Mouse (Mus musculus): ENCODE results near the gene A930017K11Rik. TPM values are rescaled to one million over a fixed set of nuclear protein-coding genes. Genes with fewer than 3 reads are reported as not detected.

The A930017K11Rik gene
- polyA plus RNA-seq, 1 experiment from 2014 or later: 0.05 TPM

GRCm38 (mm10) chr17:25946349-25946748 is 6.0 kb downstream of the A930017K11Rik start:
- H3K4me3 ChIP-seq: no peak overlapping the region
- H3K36me3 ChIP-seq: no peaks in the 10 kb centered on the region
- peaks cover 10% of the 10 kb centered on the region for H3K4me1 ChIP-seq (replicated peaks)
- no peak overlapping the region for H3K4me2 ChIP-seq
- H3K9me3 ChIP-seq (replicated peaks): no peaks in the 10 kb centered on the region
- ATAC-seq (replicated peaks; ENCODE audit: insufficient number of reproducible peaks, insufficient read depth, low FRiP score, low read depth): no peak
- no peak overlapping the region for H3K9ac ChIP-seq
- 66% methylated on average over 7 of the region's 7 CpGs for WGBS
- H3K27ac ChIP-seq: no peak overlapping the region
- H3K27me3 ChIP-seq: peaks cover 20% of the 10 kb centered on the region

- peaks cover 13% of the 10 kb centered on the region for H3K27me3 ChIP-seq
- H3K9ac ChIP-seq: no peak overlapping the region
- H3K9me3 ChIP-seq (replicated peaks): no peaks in the 10 kb centered on the region
- H3K4me1 ChIP-seq (replicated peaks): peaks cover 12% of the 10 kb centered on the region
- WGBS: 68% methylated on average over 9 of the region's 9 CpGs
- H3K36me3 ChIP-seq: no peaks in the 10 kb centered on the region
- no peak overlapping the region for H3K4me3 ChIP-seq
- ATAC-seq (replicated peaks; ENCODE audit: insufficient number of reproducible peaks, insufficient read depth, low FRiP score, low read depth): no peak
- no peak overlapping the region for H3K4me2 ChIP-seq
- H3K27ac ChIP-seq: no peak overlapping the region
Observed at GRCm38 (mm10) chr17:25945517-25946155, 6.7 kb downstream of the A930017K11Rik start.

GRCm38 (mm10) chr17:25944366-25945163 is 7.8 kb downstream of the A930017K11Rik start, which contains the start of the genes Pigq and Nhlrc4:
Pigq (minus strand) TSS chr17:25944936.
Nhlrc4 (minus strand) TSS chr17:25944961.
- Histone ChIP-seq H3K9me3 (replicated peaks) (no peaks in the 10 kb centered on the region), H3K4me2 (no peak within 1 kb of the TSS), H3K27me3 (peaks cover 3% of the 10 kb centered on the region; the same call in 1 of the 2 replicates), H3K36me3 (no peaks in the 10 kb centered on the region), H3K9ac (no peak within 1 kb of the TSS), H3K27ac (no peak within 1 kb of the TSS), H3K4me3 (no peak within 1 kb of the TSS), H3K4me1 (replicated peaks) (peaks cover 23% of the 10 kb centered on the region)
- 56% methylated on average over 6 of the region's 6 CpGs for WGBS
- no peak for ATAC-seq (replicated peaks; ENCODE audit: insufficient number of reproducible peaks, insufficient read depth, low FRiP score, low read depth)

GRCm38 (mm10) chr17:25943769-25944168 is 8.6 kb downstream of the A930017K11Rik start:
- Histone ChIP-seq H3K9ac (no peak overlapping the region), H3K36me3 (no peaks in the 10 kb centered on the region), H3K27ac (no peak overlapping the region), H3K9me3 (replicated peaks) (no peaks in the 10 kb centered on the region), H3K4me1 (replicated peaks) (peaks cover 23% of the 10 kb centered on the region), H3K27me3 (no peaks in the 10 kb centered on the region), H3K4me3 (no peak overlapping the region), H3K4me2 (no peak overlapping the region)
- 64% methylated on average over 9 of the region's 9 CpGs for WGBS
- ATAC-seq (replicated peaks; ENCODE audit: insufficient number of reproducible peaks, insufficient read depth, low FRiP score, low read depth): no peak

- Histone ChIP-seq H3K36me3 (no peaks in the 10 kb centered on the region), H3K9me3 (replicated peaks) (no peaks in the 10 kb centered on the region), H3K4me1 (replicated peaks) (peaks cover 23% of the 10 kb centered on the region), H3K4me2 (no peak overlapping the region), H3K27me3 (no peaks in the 10 kb centered on the region), H3K4me3 (no peak overlapping the region), H3K9ac (no peak overlapping the region), H3K27ac (no peak overlapping the region)
- WGBS: 77% methylated on average over 3 of the region's 3 CpGs
- no peak for ATAC-seq (replicated peaks; ENCODE audit: insufficient number of reproducible peaks, insufficient read depth, low FRiP score, low read depth)
Observed at GRCm38 (mm10) chr17:25943221-25943620, 9.1 kb downstream of the A930017K11Rik start.

GRCm38 (mm10) chr17:25942597-25943151 is 9.7 kb downstream of the A930017K11Rik start:
- no peak overlapping the region for H3K27ac ChIP-seq
- H3K36me3 ChIP-seq: no peaks in the 10 kb centered on the region
- H3K27me3 ChIP-seq: no peaks in the 10 kb centered on the region
- no peak overlapping the region for H3K9ac ChIP-seq
- no peak overlapping the region for H3K4me2 ChIP-seq
- peaks cover 23% of the 10 kb centered on the region for H3K4me1 ChIP-seq (replicated peaks)
- ATAC-seq (replicated peaks; ENCODE audit: insufficient number of reproducible peaks, insufficient read depth, low FRiP score, low read depth): no peak
- H3K9me3 ChIP-seq (replicated peaks): no peaks in the 10 kb centered on the region
- H3K4me3 ChIP-seq: peak overlapping the region; percentile 91; the same call in 1 of the 2 replicates
- WGBS: 77% methylated on average over 2 of the region's 2 CpGs

- ATAC-seq (replicated peaks; ENCODE audit: insufficient number of reproducible peaks, insufficient read depth, low FRiP score, low read depth): peak; percentile 45
- Histone ChIP-seq H3K4me2 (peak overlapping the region; percentile 76), H3K9me3 (replicated peaks) (no peaks in the 10 kb centered on the region), H3K27me3 (no peaks in the 10 kb centered on the region), H3K27ac (peak overlapping the region; percentile 89), H3K9ac (peak overlapping the region; percentile 92), H3K4me3 (peak overlapping the region; percentile 91), H3K4me1 (replicated peaks) (peaks cover 23% of the 10 kb centered on the region), H3K36me3 (peaks cover 8% of the 10 kb centered on the region)
- 3% methylated on average over 54 of the region's 54 CpGs for WGBS
Observed at GRCm38 (mm10) chr17:25941511-25942241, 10.7 kb downstream of the A930017K11Rik start.

- Histone ChIP-seq H3K36me3 (peaks cover 69% of the 10 kb centered on the region), H3K27ac (no peak overlapping the region), H3K4me3 (no peak overlapping the region), H3K9me3 (replicated peaks) (no peaks in the 10 kb centered on the region), H3K27me3 (no peaks in the 10 kb centered on the region), H3K4me1 (replicated peaks) (no peaks in the 10 kb centered on the region), H3K9ac (no peak overlapping the region), H3K4me2 (no peak overlapping the region)
- 83% methylated on average over 1 of the region's 1 CpGs for WGBS
- ATAC-seq (replicated peaks; ENCODE audit: insufficient number of reproducible peaks, insufficient read depth, low FRiP score, low read depth): no peak
Observed at GRCm38 (mm10) chr17:25934526-25934925, 17.8 kb downstream of the A930017K11Rik start.

- Histone ChIP-seq H3K27me3 (no peaks in the 10 kb centered on the region), H3K4me1 (replicated peaks) (0 out of 2 replicates have a peak, but pooled peaks cover 8% of the 10 kb centered on the region), H3K4me3 (no peak overlapping the region), H3K27ac (no peak overlapping the region), H3K36me3 (peaks cover 34% of the 10 kb centered on the region), H3K9me3 (replicated peaks) (no peaks in the 10 kb centered on the region), H3K9ac (no peak overlapping the region), H3K4me2 (no peak overlapping the region)
- ATAC-seq (replicated peaks; ENCODE audit: insufficient number of reproducible peaks, insufficient read depth, low FRiP score, low read depth): no peak
- WGBS: 63% methylated on average over 2 of the region's 2 CpGs
Observed at GRCm38 (mm10) chr17:25925348-25925747, 27.0 kb downstream of the A930017K11Rik start.

GRCm38 (mm10) chr17:25922120-25922519 is 30.2 kb downstream of the A930017K11Rik start:
- Histone ChIP-seq H3K36me3 (peaks cover 15% of the 10 kb centered on the region), H3K27ac (no peak overlapping the region), H3K9ac (no peak overlapping the region), H3K4me2 (no peak overlapping the region), H3K4me1 (replicated peaks) (peaks cover 26% of the 10 kb centered on the region), H3K9me3 (replicated peaks) (no peaks in the 10 kb centered on the region), H3K4me3 (no peak overlapping the region), H3K27me3 (no peaks in the 10 kb centered on the region)
- no peak for ATAC-seq (replicated peaks; ENCODE audit: insufficient number of reproducible peaks, insufficient read depth, low FRiP score, low read depth)
- WGBS: 64% methylated on average over 5 of the region's 5 CpGs

Data from heart, embryonic 15.5 days (tissue).